Mouse (Mus musculus) kidney, adult 2 months (tissue): ENCODE measurements around the gene Sept10. TPM values are rescaled to one million over a fixed set of nuclear protein-coding genes. Genes with fewer than 3 reads are reported as not detected.

Source experiments
- DNase-seq: peaks from one replicate; pipeline ENCODE4 v3.0.0; 2021
- H3K27ac ChIP-seq: fragments of 200-500 bp; 2 replicates; pipeline ENCODE4 v1.5.1; 2012; ENCODE audit warnings: low read depth, low read length, control low read depth, inconsistent platforms; ENCODE audit not compliant: insufficient read depth
- H3K27me3 ChIP-seq: fragments of 200-500 bp; replicated peaks from 2 replicates; pipeline ENCODE4 v1.6.1; 2012; ENCODE audit warnings: mild to moderate bottlenecking, moderate library complexity, low read length, inconsistent platforms; ENCODE audit not compliant: control insufficient read depth, insufficient read depth
- H3K36me3 ChIP-seq: fragments of 200-500 bp; 2 replicates; pipeline ENCODE4 v1.6.1; 2012; ENCODE audit warnings: mild to moderate bottlenecking, moderate library complexity, low read length, inconsistent platforms; ENCODE audit not compliant: control insufficient read depth, insufficient read depth
- H3K4me1 ChIP-seq: fragments of 200-500 bp; 2 replicates; pipeline ENCODE4 v1.6.1; 2011; ENCODE audit warnings: low read length; ENCODE audit not compliant: control insufficient read depth, insufficient read depth
- H3K4me3 ChIP-seq: fragments of 200-500 bp; 2 replicates; pipeline ENCODE4 v1.5.1; 2011; ENCODE audit warnings: mild to moderate bottlenecking, low read depth, low read length, control low read depth; ENCODE audit not compliant: insufficient read depth
- CTCF ChIP-seq: fragments of 200-500 bp; conservative IDR thresholded peaks from 2 replicates; pipeline ENCODE4 v1.5.1; 2011; ENCODE audit warnings: low read depth, mild to moderate bottlenecking, control low read depth, low read length, moderate library complexity, mixed read lengths; ENCODE audit not compliant: insufficient read depth, insufficient read length
- POLR2A ChIP-seq: fragments of 200-500 bp; IDR thresholded peaks from one replicate; pipeline ENCODE4 v1.6.1; 2011; ENCODE audit warnings: low read depth, low read length, control low read depth
- WGBS: fragments of 180-500 bp; shearing (Covaris S2); methylation state at CpG from one replicate; pipeline ENCODE4 v1.1.7; 2018; 5-methylcytosine and 5-hydroxymethylcytosine counted together
- polyA plus RNA-seq: library from polyadenylated mRNA; depleted of rRNA; stranded (reverse); fragments of >200 nt; gene quantifications from 2 replicates; pipeline ENCODE4 v1.2.3, GENCODE M21; 2012

Sept10 gene
- polyA plus RNA-seq, 1 experiment = 9.1 TPM

- DNase-seq = no peak
- TF ChIP-seq CTCF (no peak), POLR2A (no peak)
- peaks cover 8% of the 10 kb centered on the region; the same call in 1 of the 2 replicates for H3K4me1 ChIP-seq
- no peak overlapping the region for H3K27ac ChIP-seq
- H3K27me3 ChIP-seq = no peaks in the 10 kb centered on the region
- 70% methylated on average over 7 of the region's 7 CpGs for WGBS
- no peak overlapping the region for H3K4me3 ChIP-seq
- H3K36me3 ChIP-seq = no peaks in the 10 kb centered on the region
Measured at GRCm38 (mm10) chr10:59262979-59263378, 41.3 kb upstream of the Sept10 start.

GRCm38 (mm10) chr10:59262021-59262420 lies 40.4 kb upstream of the Sept10 start:
- H3K27me3 ChIP-seq = no peaks in the 10 kb centered on the region
- H3K27ac ChIP-seq = no peak overlapping the region
- 54% methylated on average over 1 of the region's 1 CpGs for WGBS
- H3K4me1 ChIP-seq = peaks cover under 1% of the 10 kb centered on the region; the same call in 1 of the 2 replicates
- no peak overlapping the region for H3K4me3 ChIP-seq
- no peak for DNase-seq
- no peak for TF ChIP-seq CTCF
- TF ChIP-seq POLR2A = no peak
- no peaks in the 10 kb centered on the region for H3K36me3 ChIP-seq

- H3K27ac ChIP-seq = no peak overlapping the region
- peak; percentile 63 for DNase-seq
Measured at GRCm38 (mm10) chr10:59261603-59262002, 40.0 kb upstream of the Sept10 start.

GRCm38 (mm10) chr10:59259572-59259971 lies 37.9 kb upstream of the Sept10 start:
- no peak overlapping the region for H3K4me3 ChIP-seq
- TF ChIP-seq POLR2A (no peak), CTCF (no peak)
- no peaks in the 10 kb centered on the region for H3K36me3 ChIP-seq
- H3K27ac ChIP-seq = no peak overlapping the region
- H3K27me3 ChIP-seq = no peaks in the 10 kb centered on the region
- WGBS = 82% methylated on average over 6 of the region's 6 CpGs
- no peaks in the 10 kb centered on the region for H3K4me1 ChIP-seq
- DNase-seq = no peak

More at GRCm38 (mm10) chr10:59261603-59262002, 40.0 kb upstream of the Sept10 start:
- H3K4me3 ChIP-seq = no peak overlapping the region
- TF ChIP-seq POLR2A (no peak), CTCF (no peak)
- no peaks in the 10 kb centered on the region; the same call in 1 of the 2 replicates for H3K4me1 ChIP-seq
- no peaks in the 10 kb centered on the region for H3K27me3 ChIP-seq
- H3K36me3 ChIP-seq = no peaks in the 10 kb centered on the region
- 44% methylated on average over 3 of the region's 3 CpGs for WGBS

- H3K4me1 ChIP-seq = no peaks in the 10 kb centered on the region
- no peak overlapping the region for H3K4me3 ChIP-seq
- H3K36me3 ChIP-seq = no peaks in the 10 kb centered on the region
- 96% methylated on average over 2 of the region's 2 CpGs for WGBS
- no peaks in the 10 kb centered on the region for H3K27me3 ChIP-seq
- H3K27ac ChIP-seq = no peak overlapping the region
- DNase-seq = no peak
- no peak for TF ChIP-seq CTCF
- TF ChIP-seq POLR2A = no peak
Measured at GRCm38 (mm10) chr10:59256533-59256932, 34.9 kb upstream of the Sept10 start.

GRCm38 (mm10) chr10:59253541-59254079 lies 32.0 kb upstream of the Sept10 start:
- Histone ChIP-seq H3K4me3 (no peak overlapping the region), H3K27ac (no peak overlapping the region), H3K4me1 (no peaks in the 10 kb centered on the region), H3K36me3 (no peaks in the 10 kb centered on the region), H3K27me3 (no peaks in the 10 kb centered on the region)
- no peak for TF ChIP-seq CTCF
- no peak for TF ChIP-seq POLR2A
- 60% methylated on average over 8 of the region's 8 CpGs for WGBS
- no peak for DNase-seq

- DNase-seq = no peak
Measured at GRCm38 (mm10) chr10:59252396-59252795, 30.7 kb upstream of the Sept10 start.

More at GRCm38 (mm10) chr10:59252396-59252795, 30.7 kb upstream of the Sept10 start:
- H3K36me3 ChIP-seq = no peaks in the 10 kb centered on the region
- H3K4me3 ChIP-seq = no peak overlapping the region
- TF ChIP-seq CTCF (no peak), POLR2A (no peak)
- WGBS = 65% methylated on average over 8 of the region's 8 CpGs
- H3K27me3 ChIP-seq = no peaks in the 10 kb centered on the region
- H3K4me1 ChIP-seq = no peaks in the 10 kb centered on the region
- H3K27ac ChIP-seq = no peak overlapping the region
